Mouse (Mus musculus): ENCODE measurements around the gene Map2. TPM values are rescaled to one million over a fixed set of nuclear protein-coding genes. Genes with fewer than 3 reads are reported as not detected.

Gene Map2
- 19.2 and 20.4 TPM in 2 replicates for polyA plus RNA-seq (2012; rRNA removed)
- polyA plus RNA-seq (2014; fragmentation: Nextera tagmentation; extraction: Ambion mirVana) = 12.5 and 15.2 TPM in 2 replicates

GRCm38 (mm10) chr1:66175041-66175665, at the start of gene Map2:
Map2 (plus strand) TSS chr1:66175273.
- DNase-seq (ENCODE audit: low spot score) (peak; percentile 61), ATAC-seq (ENCODE audit: low FRiP score, low read depth) (peak; percentile 95)
- Histone ChIP-seq H3K4me2 (replicated peaks; ENCODE audit: low read depth, low read length, severe bottlenecking) (peak within 1 kb of the TSS; percentile 84), H3K9me3 (ENCODE audit: control insufficient read depth, low read length) (no peaks in the 10 kb centered on the region), H3K9ac (ENCODE audit: low read depth, low read length, severe bottlenecking) (peak within 1 kb of the TSS; percentile 61), H3K4me1 (ENCODE audit: control insufficient read depth, insufficient read depth, low read length) (peaks cover 9% of the 10 kb centered on the region; the same call in 1 of the 2 replicates), H3K36me3 (ENCODE audit: control insufficient read depth, insufficient read depth, low read length) (no peaks in the 10 kb centered on the region), H3K4me3 (replicated peaks; ENCODE audit: low read length) (peak within 1 kb of the TSS; percentile 69), H3K27me3 (ENCODE audit: control insufficient read depth, insufficient read depth, low read length) (no peaks in the 10 kb centered on the region), H3K27ac (replicated peaks; ENCODE audit: low read depth, low read length) (no peak within 1 kb of the TSS)
- no peak for TF ChIP-seq POLR2A (IDR thresholded peaks at IDR 0.05; ENCODE audit: borderline replicate concordance, extremely low read depth, insufficient read depth, insufficient read length)
- 0% methylated on average over 31 of the region's 61 CpGs for WGBS

DNA sequence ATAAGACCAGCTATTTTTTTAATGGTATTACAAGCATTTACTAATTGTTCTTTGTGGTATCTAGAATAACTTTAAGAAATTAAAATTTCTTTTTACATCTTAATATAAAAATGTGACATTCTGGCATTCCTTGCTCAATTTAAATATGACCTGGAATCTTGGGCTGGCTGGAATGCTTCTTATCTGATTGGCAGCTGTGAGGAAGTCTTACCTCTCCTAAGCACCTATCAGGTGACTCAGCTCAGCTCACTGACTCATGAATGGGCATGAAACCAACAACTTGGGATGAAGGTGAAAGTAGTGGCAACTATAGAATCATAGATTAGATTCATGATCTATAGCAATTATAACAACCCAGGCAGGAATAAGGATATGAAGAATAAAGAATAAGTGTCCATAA, 42.1 kb upstream of the Map2 start:
- no peaks in the 10 kb centered on the region for H3K36me3 ChIP-seq (ENCODE audit: control insufficient read depth, insufficient read depth, low read length)
- no peaks in the 10 kb centered on the region for H3K27me3 ChIP-seq (ENCODE audit: control insufficient read depth, insufficient read depth, low read length)
- H3K4me2 ChIP-seq (replicated peaks; ENCODE audit: low read depth, low read length, severe bottlenecking) = no peak overlapping the region
- no peak overlapping the region for H3K9ac ChIP-seq (ENCODE audit: low read depth, low read length, severe bottlenecking)
- no peak overlapping the region for H3K27ac ChIP-seq (replicated peaks; ENCODE audit: low read depth, low read length)
- DNase-seq (ENCODE audit: low spot score) (no peak), ATAC-seq (ENCODE audit: low FRiP score, low read depth) (no peak)
- H3K4me3 ChIP-seq (replicated peaks; ENCODE audit: low read length) = no peak overlapping the region
- TF ChIP-seq POLR2A (IDR thresholded peaks at IDR 0.05; ENCODE audit: borderline replicate concordance, extremely low read depth, insufficient read depth, insufficient read length) = no peak
- no peaks in the 10 kb centered on the region for H3K4me1 ChIP-seq (ENCODE audit: control insufficient read depth, insufficient read depth, low read length)
- H3K9me3 ChIP-seq (ENCODE audit: control insufficient read depth, low read length) = no peaks in the 10 kb centered on the region

GRCm38 (mm10) chr1:66135324-66135723, 39.7 kb upstream of the Map2 start:
- no peak overlapping the region for H3K9ac ChIP-seq (ENCODE audit: low read depth, low read length, severe bottlenecking)
- H3K27me3 ChIP-seq (ENCODE audit: control insufficient read depth, insufficient read depth, low read length) = no peaks in the 10 kb centered on the region
- TF ChIP-seq POLR2A (IDR thresholded peaks at IDR 0.05; ENCODE audit: borderline replicate concordance, extremely low read depth, insufficient read depth, insufficient read length) = no peak
- H3K36me3 ChIP-seq (ENCODE audit: control insufficient read depth, insufficient read depth, low read length) = no peaks in the 10 kb centered on the region
- ATAC-seq (ENCODE audit: low FRiP score, low read depth) (no peak), DNase-seq (ENCODE audit: low spot score) (no peak)
- no peak overlapping the region for H3K4me2 ChIP-seq (replicated peaks; ENCODE audit: low read depth, low read length, severe bottlenecking)
- no peak overlapping the region for H3K4me3 ChIP-seq (replicated peaks; ENCODE audit: low read length)
- H3K9me3 ChIP-seq (ENCODE audit: control insufficient read depth, low read length) = no peaks in the 10 kb centered on the region
- H3K27ac ChIP-seq (replicated peaks; ENCODE audit: low read depth, low read length) = no peak overlapping the region
- no peaks in the 10 kb centered on the region for H3K4me1 ChIP-seq (ENCODE audit: control insufficient read depth, insufficient read depth, low read length)

DNA sequence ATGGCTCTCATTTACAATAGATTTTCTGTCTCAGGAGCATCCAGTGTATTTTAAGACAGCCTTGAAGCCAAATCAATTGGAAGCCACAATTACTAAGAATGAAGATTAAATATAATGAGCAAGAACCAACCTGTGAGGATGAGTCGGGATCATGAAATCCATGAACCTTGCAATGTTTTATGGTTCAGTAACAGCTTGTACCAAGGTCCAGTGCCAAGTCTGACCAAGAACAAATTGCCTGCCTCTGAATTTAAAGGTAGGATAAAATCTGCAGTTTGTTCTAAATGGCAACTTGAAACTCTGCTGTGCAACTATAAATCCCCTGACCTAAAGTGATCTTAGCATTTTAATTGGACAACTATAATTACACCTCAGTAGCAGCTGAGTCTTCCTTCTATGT, 34.4 kb upstream of the Map2 start:
- H3K9ac ChIP-seq (ENCODE audit: low read depth, low read length, severe bottlenecking) = no peak overlapping the region
- no peak overlapping the region for H3K4me3 ChIP-seq (replicated peaks; ENCODE audit: low read length)
- no peak for TF ChIP-seq POLR2A (IDR thresholded peaks at IDR 0.05; ENCODE audit: borderline replicate concordance, extremely low read depth, insufficient read depth, insufficient read length)
- H3K27me3 ChIP-seq (ENCODE audit: control insufficient read depth, insufficient read depth, low read length) = no peaks in the 10 kb centered on the region
- WGBS = 69% methylated on average over 1 of the region's 1 CpGs
- H3K4me1 ChIP-seq (ENCODE audit: control insufficient read depth, insufficient read depth, low read length) = no peaks in the 10 kb centered on the region
- H3K9me3 ChIP-seq (ENCODE audit: control insufficient read depth, low read length) = no peaks in the 10 kb centered on the region
- H3K4me2 ChIP-seq (replicated peaks; ENCODE audit: low read depth, low read length, severe bottlenecking) = no peak overlapping the region
- no peaks in the 10 kb centered on the region for H3K36me3 ChIP-seq (ENCODE audit: control insufficient read depth, insufficient read depth, low read length)
- no peak overlapping the region for H3K27ac ChIP-seq (replicated peaks; ENCODE audit: low read depth, low read length)
- ATAC-seq (ENCODE audit: low FRiP score, low read depth) = no peak
- DNase-seq (ENCODE audit: low spot score) = no peak

- no peak overlapping the region for H3K9ac ChIP-seq (ENCODE audit: low read depth, low read length, severe bottlenecking)
- DNase-seq (ENCODE audit: low spot score) (no peak), ATAC-seq (ENCODE audit: low FRiP score, low read depth) (no peak)
- 68% methylated on average over 3 of the region's 3 CpGs for WGBS
- H3K4me3 ChIP-seq (replicated peaks; ENCODE audit: low read length) = no peak overlapping the region
- H3K27ac ChIP-seq (replicated peaks; ENCODE audit: low read depth, low read length) = no peak overlapping the region
- TF ChIP-seq POLR2A (IDR thresholded peaks at IDR 0.05; ENCODE audit: borderline replicate concordance, extremely low read depth, insufficient read depth, insufficient read length) = no peak
- H3K4me1 ChIP-seq (ENCODE audit: control insufficient read depth, insufficient read depth, low read length) = no peaks in the 10 kb centered on the region
- H3K9me3 ChIP-seq (ENCODE audit: control insufficient read depth, low read length) = no peaks in the 10 kb centered on the region
- no peak overlapping the region for H3K4me2 ChIP-seq (replicated peaks; ENCODE audit: low read depth, low read length, severe bottlenecking)
- H3K27me3 ChIP-seq (ENCODE audit: control insufficient read depth, insufficient read depth, low read length) = no peaks in the 10 kb centered on the region
- no peaks in the 10 kb centered on the region for H3K36me3 ChIP-seq (ENCODE audit: control insufficient read depth, insufficient read depth, low read length)
Observed at GRCm38 (mm10) chr1:66145180-66145579, 29.9 kb upstream of the Map2 start.
